Mouse (Mus musculus) erythroblast, embryonic 14.5 days (primary cell): ENCODE measurements at regions not wholly inside any gene's neighbourhood (a gene's known extent, or its start where the extent isn't known, plus 50 kb on each side); places are given as distances from the start of the nearest gene placed in this dataset.

Experiments used
- GATA1 ChIP-seq: IDR thresholded peaks from 2 replicates; pipeline ENCODE4 v1.6.1; 2012; ENCODE audit warnings: low read length, inconsistent platforms, mixed read lengths
- TAL1 ChIP-seq: IDR thresholded peaks from 3 replicates; pipeline ENCODE4 v1.6.1; 2012; ENCODE audit warnings: low read length, inconsistent platforms, mixed read lengths

- TF ChIP-seq GATA1 (no peak), TAL1 (no peak)
Observed at GRCm38 (mm10) chr10:16538379-16538778, 1184.6 kb upstream of the Cited2 start.
